Mouse (Mus musculus) lung, embryonic 16.5 days (tissue): ENCODE measurements around the gene Mpi. TPM values are rescaled to one million over a fixed set of nuclear protein-coding genes. Genes with fewer than 3 reads are reported as not detected.

Source experiments
- ATAC-seq: fragments of 200-750 bp; cut with Nextera tagmentation; 2 replicates; pipeline ENCODE4 v1.8.0; 2017; ENCODE audit warnings: low read depth, mild to moderate bottlenecking, moderate library complexity
- H3K27ac ChIP-seq: fragments of 300-500 bp; sonication (generic); 2 replicates; pipeline ENCODE4 v1.5.1; 2014; ENCODE audit warnings: mild to moderate bottlenecking, control low read depth, low read length
- H3K27me3 ChIP-seq: fragments of 300-500 bp; sonication (generic); 2 replicates; pipeline ENCODE4 v1.6.1; 2014; ENCODE audit warnings: low read depth, low read length, mixed read lengths; ENCODE audit not compliant: control insufficient read depth, insufficient read depth
- H3K36me3 ChIP-seq: fragments of 300-500 bp; sonication (generic); 2 replicates; pipeline ENCODE4 v1.6.1; 2014; ENCODE audit warnings: low read length; ENCODE audit not compliant: control insufficient read depth, insufficient read depth
- H3K4me1 ChIP-seq: fragments of 300-500 bp; sonication (generic); replicated peaks from 2 replicates; pipeline ENCODE4 v1.6.1; 2014; ENCODE audit warnings: low read length, mixed read lengths; ENCODE audit not compliant: control insufficient read depth, insufficient read depth
- H3K4me2 ChIP-seq: fragments of 300-500 bp; sonication (generic); 2 replicates; pipeline ENCODE4 v1.6.1; 2014; ENCODE audit warnings: low read depth, low read length, control low read depth
- H3K4me3 ChIP-seq: fragments of 300-500 bp; sonication (generic); 2 replicates; pipeline ENCODE4 v1.5.1; 2014; ENCODE audit warnings: mild to moderate bottlenecking, low read length, control low read depth
- H3K9ac ChIP-seq: fragments of 300-500 bp; sonication (generic); 2 replicates; pipeline ENCODE4 v1.6.1; 2014; ENCODE audit warnings: low read length, control low read depth
- H3K9me3 ChIP-seq: fragments of 300-500 bp; sonication (generic); 2 replicates; pipeline ENCODE4 v1.6.1; 2016; ENCODE audit warnings: low read length; ENCODE audit not compliant: control insufficient read depth
- WGBS: fragments of 180-500 bp; shearing (Covaris S2); extraction: QIAGEN DNeasy Blood & Tissue Kit; methylation state at CpG from one replicate; pipeline ENCODE4 v1.1.7; 2014; 5-methylcytosine and 5-hydroxymethylcytosine counted together
- polyA plus RNA-seq: library from polyadenylated mRNA; unstranded; fragments of >200 nt; fragmentation: Nextera tagmentation; extraction: Ambion mirVana; gene quantifications from 2 replicates; pipeline ENCODE4 v1.2.1, GENCODE M21; 2015

The Mpi gene
- polyA plus RNA-seq, 1 experiment from 2014 or later: 40.9 TPM

DNA sequence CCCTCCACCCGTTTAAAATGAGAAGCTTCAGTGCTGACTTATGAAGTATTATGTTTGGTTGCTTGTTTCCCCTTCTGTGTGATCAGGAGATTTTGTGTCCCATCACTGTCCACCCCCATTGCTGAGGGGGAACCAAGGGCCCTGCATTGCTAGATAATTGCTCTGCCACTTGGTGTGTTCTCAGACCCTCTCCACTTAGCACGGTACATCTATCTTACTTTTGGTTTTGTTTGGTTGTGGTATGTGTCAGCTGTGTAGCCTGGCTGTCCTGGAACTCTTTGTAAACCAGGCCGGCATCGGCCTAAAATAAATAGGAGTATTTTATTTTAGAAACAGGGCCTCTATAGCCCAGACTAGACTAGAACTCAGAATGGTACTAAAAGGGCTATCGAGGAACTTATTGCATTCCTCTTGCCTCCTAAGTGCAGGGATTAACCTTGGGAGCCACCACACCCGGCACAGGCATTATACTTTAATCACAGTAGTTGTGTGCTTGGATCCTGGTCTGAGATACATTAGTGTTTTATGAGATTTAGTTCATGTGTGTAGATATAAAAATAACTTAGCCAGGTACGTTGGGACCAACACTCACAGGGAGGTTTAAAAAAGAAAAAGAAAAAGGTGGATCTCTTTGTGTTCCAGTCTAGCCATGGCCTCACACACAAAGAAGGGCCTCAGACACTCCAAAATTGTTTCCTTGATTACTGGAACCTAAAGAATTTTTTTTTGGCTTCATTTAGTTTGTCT is 30.3 kb downstream of the Mpi start:
- no peak for ATAC-seq

DNA sequence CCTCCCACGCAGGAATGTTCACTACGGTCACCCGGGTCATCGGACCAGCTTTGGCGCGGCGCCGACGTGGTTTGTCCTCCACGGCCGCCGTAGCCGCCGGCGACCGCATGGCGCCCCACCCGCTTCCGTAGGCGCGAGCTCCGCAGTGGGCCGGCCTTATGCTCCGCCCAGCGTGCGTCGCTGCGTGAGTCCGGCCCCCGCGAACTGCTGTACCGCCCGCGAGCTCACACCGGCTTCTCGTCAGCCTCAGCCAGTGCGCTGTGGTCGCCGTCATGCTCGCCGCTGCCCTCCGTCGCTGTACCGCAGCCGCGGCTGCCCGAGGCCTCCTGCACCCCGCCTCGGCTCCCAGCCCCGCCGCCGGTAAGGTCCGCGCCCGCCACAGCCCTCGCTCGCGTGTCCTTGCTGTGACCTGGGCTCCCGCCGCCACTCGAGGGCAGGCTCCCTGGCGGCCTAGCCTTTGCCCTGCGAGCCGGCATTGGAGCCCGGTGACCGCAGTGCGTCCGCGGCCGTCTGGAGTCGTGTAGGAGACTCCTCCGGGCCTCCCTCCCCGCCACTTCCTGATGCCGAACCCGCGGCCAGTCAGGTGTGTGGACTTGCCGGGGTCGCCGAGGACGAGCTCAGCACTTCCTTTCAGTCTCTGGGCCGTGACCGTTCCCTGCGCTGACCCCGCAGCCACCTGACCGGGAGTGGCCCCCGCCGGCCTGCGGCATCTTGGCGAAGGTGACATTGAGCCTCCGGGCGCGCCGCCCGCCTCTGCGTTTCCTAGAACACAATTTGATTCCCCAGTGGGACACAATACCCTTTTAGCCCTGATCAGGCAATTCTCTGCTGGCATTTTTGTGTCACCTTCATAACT is 31.3 kb downstream of the Mpi start, which contains the start of gene Cox5a:
Gene Cox5a, plus strand, starts transcription at position 219 of the 856 bp plus-strand sequence.
- H3K27me3 ChIP-seq: no peaks in the 10 kb centered on the region
- WGBS: under 1% methylated on average over 91 of the region's 95 CpGs
- ATAC-seq: peak; percentile 99
- peaks cover 11% of the 10 kb centered on the region for H3K4me1 ChIP-seq
- peak within 1 kb of the TSS; percentile 93 for H3K4me3 ChIP-seq
- H3K27ac ChIP-seq: peak within 1 kb of the TSS; percentile 92
- no peaks in the 10 kb centered on the region for H3K9me3 ChIP-seq
- peak within 1 kb of the TSS; percentile 92 for H3K9ac ChIP-seq
- peak within 1 kb of the TSS; percentile 73 for H3K4me2 ChIP-seq
- no peaks in the 10 kb centered on the region for H3K36me3 ChIP-seq

More for the DNA sequence above, 30.3 kb downstream of the Mpi start:
- peak overlapping the region; percentile 93 for H3K4me3 ChIP-seq
- H3K27ac ChIP-seq: no peak overlapping the region
- H3K9me3 ChIP-seq: no peaks in the 10 kb centered on the region
- peaks cover 11% of the 10 kb centered on the region for H3K4me1 ChIP-seq
- H3K4me2 ChIP-seq: peak overlapping the region; percentile 64
- H3K36me3 ChIP-seq: no peaks in the 10 kb centered on the region
- H3K27me3 ChIP-seq: no peaks in the 10 kb centered on the region
- 22% methylated on average over 7 of the region's 7 CpGs for WGBS
- H3K9ac ChIP-seq: peak overlapping the region; percentile 92

DNA sequence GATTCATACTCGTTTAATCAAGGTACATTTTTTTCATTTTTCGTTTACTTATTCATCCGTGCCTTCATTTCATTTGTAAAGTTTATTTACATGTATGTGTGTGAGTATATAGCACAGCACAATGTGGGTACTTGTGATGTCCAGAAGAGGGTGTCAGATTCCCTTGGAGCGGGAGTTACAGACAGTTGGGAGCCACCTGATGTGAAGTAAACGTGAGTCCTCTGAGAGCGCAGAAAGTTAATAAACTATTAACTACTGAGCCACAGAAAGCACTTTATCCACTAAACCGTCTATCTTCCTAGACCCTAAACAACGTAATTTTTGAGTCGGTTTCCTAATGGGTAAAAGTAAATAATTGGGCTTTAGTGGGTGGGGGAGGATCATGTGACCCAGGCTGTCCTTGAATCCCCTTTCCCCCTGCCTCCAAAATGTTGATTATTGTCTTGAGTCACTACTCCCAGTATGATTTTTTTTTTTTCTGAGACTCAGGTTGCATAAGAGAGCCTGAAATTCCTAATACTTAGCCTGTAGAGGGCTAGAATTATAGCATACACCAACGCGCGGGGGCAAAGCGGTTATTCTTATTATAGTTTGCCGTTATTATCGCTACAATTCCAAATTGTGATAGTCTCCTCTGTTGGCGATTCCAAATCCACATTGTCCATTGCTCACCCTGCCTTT is 32.0 kb downstream of the Mpi start:
- peak overlapping the region; percentile 69 for H3K9ac ChIP-seq
- no peaks in the 10 kb centered on the region for H3K27me3 ChIP-seq
- peak overlapping the region; percentile 73 for H3K4me2 ChIP-seq
- WGBS: 19% methylated on average over 16 of the region's 16 CpGs
- peak overlapping the region; percentile 61 for H3K27ac ChIP-seq
- no peaks in the 10 kb centered on the region for H3K9me3 ChIP-seq
- no peaks in the 10 kb centered on the region for H3K36me3 ChIP-seq
- H3K4me1 ChIP-seq: peaks cover 11% of the 10 kb centered on the region
- H3K4me3 ChIP-seq: peak overlapping the region; percentile 93
- ATAC-seq: peak; percentile 70

- Histone ChIP-seq H3K27me3 (no peaks in the 10 kb centered on the region), H3K4me2 (no peak overlapping the region), H3K9ac (no peak overlapping the region), H3K4me1 (peaks cover 3% of the 10 kb centered on the region), H3K36me3 (no peaks in the 10 kb centered on the region), H3K9me3 (no peaks in the 10 kb centered on the region), H3K4me3 (no peak overlapping the region), H3K27ac (no peak overlapping the region)
- ATAC-seq: no peak
- 3% methylated on average over 3 of the region's 3 CpGs for WGBS
These were observed 35.5 kb downstream of the Mpi start for GRCm38 (mm10) chr9:57517113-57517512.

- Histone ChIP-seq H3K36me3 (no peaks in the 10 kb centered on the region), H3K27ac (no peak overlapping the region), H3K27me3 (peaks cover 7% of the 10 kb centered on the region), H3K9me3 (no peaks in the 10 kb centered on the region), H3K4me1 (peaks cover 3% of the 10 kb centered on the region; the same call in 1 of the 2 replicates), H3K4me3 (no peak overlapping the region), H3K4me2 (no peak overlapping the region), H3K9ac (no peak overlapping the region)
- ATAC-seq: no peak
- 66% methylated on average over 2 of the region's 2 CpGs for WGBS
These were observed 42.0 kb downstream of the Mpi start for GRCm38 (mm10) chr9:57510577-57510976.

DNA sequence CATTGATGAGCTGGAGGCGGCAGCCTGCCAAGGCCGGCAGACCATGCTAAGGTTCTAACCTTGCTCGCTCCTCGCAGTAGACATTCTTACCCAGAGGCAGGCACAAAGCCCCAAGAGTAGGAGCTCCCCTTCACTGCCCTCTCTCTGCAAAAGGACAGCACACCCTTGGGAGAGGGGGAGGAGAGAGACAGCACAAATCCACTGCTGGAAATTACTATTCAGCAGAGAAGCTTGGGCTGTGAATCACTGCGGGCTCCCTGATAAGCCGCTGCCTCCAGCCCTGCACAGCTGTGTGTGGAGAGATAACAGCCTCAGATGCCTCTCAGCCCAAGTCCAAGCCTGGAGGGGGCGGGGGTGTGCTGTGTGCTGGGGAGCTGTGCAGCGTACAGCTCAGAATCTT is 46.9 kb downstream of the Mpi start:
- WGBS: 2% methylated on average over 8 of the region's 8 CpGs

GRCm38 (mm10) chr9:57504891-57505290 is 47.7 kb downstream of the Mpi start:
- Histone ChIP-seq H3K27me3 (peaks cover 63% of the 10 kb centered on the region), H3K9ac (no peak overlapping the region), H3K4me1 (peaks cover 17% of the 10 kb centered on the region), H3K36me3 (no peaks in the 10 kb centered on the region), H3K9me3 (no peaks in the 10 kb centered on the region), H3K4me3 (no peak overlapping the region), H3K27ac (no peak overlapping the region), H3K4me2 (no peak overlapping the region)
- no peak for ATAC-seq
- 44% methylated on average over 10 of the region's 10 CpGs for WGBS

More for the DNA sequence above, 46.9 kb downstream of the Mpi start:
- Histone ChIP-seq H3K4me1 (peaks cover 17% of the 10 kb centered on the region), H3K4me3 (no peak overlapping the region), H3K9me3 (no peaks in the 10 kb centered on the region), H3K27me3 (peaks cover 55% of the 10 kb centered on the region), H3K4me2 (no peak overlapping the region), H3K36me3 (no peaks in the 10 kb centered on the region), H3K9ac (no peak overlapping the region), H3K27ac (no peak overlapping the region; the same call in 1 of the 2 replicates)
- peak; percentile 75 for ATAC-seq

DNA sequence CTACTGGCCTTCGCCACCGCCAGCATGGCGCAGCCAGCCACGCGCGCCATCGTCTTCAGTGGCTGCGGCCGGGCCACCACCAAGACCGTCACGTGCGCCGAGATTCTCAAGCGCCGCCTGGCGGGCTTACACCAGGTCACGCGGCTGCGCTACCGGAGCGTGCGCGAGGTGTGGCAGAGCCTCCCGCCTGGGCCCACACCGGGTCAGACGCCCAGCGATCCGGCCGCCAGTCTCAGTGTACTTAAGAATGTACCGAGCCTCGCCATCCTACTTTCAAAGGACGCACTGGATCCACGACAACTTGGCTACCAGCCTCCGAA is 48.2 kb downstream of the Mpi start:
- WGBS: 1% methylated on average over 34 of the region's 34 CpGs
- Histone ChIP-seq H3K9ac (peak overlapping the region; percentile 18; the same call in 1 of the 2 replicates), H3K4me2 (peak overlapping the region; percentile 81), H3K27ac (no peak overlapping the region), H3K27me3 (peaks cover 66% of the 10 kb centered on the region), H3K4me1 (peaks cover 17% of the 10 kb centered on the region), H3K36me3 (no peaks in the 10 kb centered on the region), H3K9me3 (no peaks in the 10 kb centered on the region), H3K4me3 (peak overlapping the region; percentile 52)
- peak; percentile 70; the same call in 1 of the 2 replicates for ATAC-seq
